8 mouse cellular contexts compared by ENCODE assay signal in the genomic region with DNA sequence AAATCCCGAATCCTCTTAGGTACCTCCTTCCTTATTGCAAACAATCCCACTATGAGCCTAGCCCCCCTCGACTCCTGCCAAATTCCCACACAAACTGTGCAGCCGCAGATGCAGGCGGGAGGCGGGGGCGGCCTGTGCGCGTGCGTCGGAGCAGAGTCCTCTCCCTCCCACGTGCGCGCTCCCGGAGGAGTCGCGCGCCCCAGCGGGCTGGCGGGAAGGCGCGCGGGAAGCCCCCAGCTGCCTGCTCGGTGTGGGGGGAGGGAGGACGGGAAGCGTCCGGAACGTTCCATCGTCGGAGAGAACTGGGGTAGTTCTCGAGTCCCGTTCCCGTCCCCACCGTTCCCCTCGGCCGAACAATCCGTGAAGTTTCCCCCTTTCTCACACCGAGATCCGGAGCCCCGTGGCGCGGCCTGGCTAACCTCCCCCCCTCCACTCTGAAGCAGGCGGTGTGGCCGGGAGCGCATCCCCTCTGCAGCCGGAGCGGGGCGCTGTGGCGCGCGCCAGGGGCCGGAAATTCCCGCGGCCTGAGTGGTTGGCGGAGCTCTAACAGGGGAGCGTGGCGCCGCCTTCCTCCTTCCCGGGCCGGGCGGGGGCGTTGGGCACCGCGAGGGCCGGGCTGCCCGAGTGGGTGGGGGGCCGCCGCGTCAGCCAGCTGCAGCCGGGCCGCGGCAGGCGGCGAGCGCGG. TPM values are rescaled to one million over a fixed set of nuclear protein-coding genes. Genes with fewer than 3 reads are reported as not detected.
DNase-seq lines count a peak whose midpoint lies in the region; ATAC-seq and TF ChIP-seq lines count a peak whose summit lies in the region.

No protein-coding gene starts in this region.

- peak; percentile 84 for DNase-seq in 3T3-L1 (ENCODE audit: low read depth, low spot score)
- peak; percentile 96 to 99 for DNase-seq in adrenal gland, postnatal 4 days (ENCODE audit: low spot score in 2 of 2)
- DNase-seq in embryonic facial prominence, embryonic 14.5 days (ENCODE audit: low spot score) = peak; percentile 98
- peak; percentile 98 for DNase-seq in heart, adult 8-10 months (ENCODE audit: low spot score)
- peak; percentile 98 for DNase-seq in kidney, adult 9 months
- peak; percentile 97 for DNase-seq in limb, embryonic 14.5 days (ENCODE audit: low spot score)
- peak; percentile 98 for DNase-seq in midbrain, postnatal 0 days (ENCODE audit: low spot score)
- peak; percentile 89 to 92 for DNase-seq in spleen, postnatal 14 days (ENCODE audit: low spot score in 2 of 2)

- H3K9me3 ChIP-seq in embryonic facial prominence, embryonic 14.5 days (ENCODE audit: control insufficient read depth, low read length) = no peaks in the 10 kb centered on the region
- no peaks in the 10 kb centered on the region for H3K9me3 ChIP-seq in limb, embryonic 14.5 days (ENCODE audit: control insufficient read depth, low read length)
- H3K9me3 ChIP-seq in midbrain, postnatal 0 days (ENCODE audit: low read length) = no peaks in the 10 kb centered on the region

- H3K4me1 ChIP-seq in embryonic facial prominence, embryonic 14.5 days (ENCODE audit: control insufficient read depth, insufficient read depth, low read length) = peaks cover 13% of the 10 kb centered on the region
- peaks cover 11% of the 10 kb centered on the region for H3K4me1 ChIP-seq in limb, embryonic 14.5 days (ENCODE audit: control insufficient read depth, insufficient read depth, low read length)
- H3K4me1 ChIP-seq in midbrain, postnatal 0 days (ENCODE audit: insufficient read depth, low read length) = peaks cover 7% of the 10 kb centered on the region; the same call in 1 of the 2 replicates

- peaks cover 18% of the 10 kb centered on the region for H3K36me3 ChIP-seq in embryonic facial prominence, embryonic 14.5 days (ENCODE audit: control insufficient read depth, insufficient read depth, low read length)
- peaks cover 15% of the 10 kb centered on the region; the same call in 1 of the 2 replicates for H3K36me3 ChIP-seq in limb, embryonic 14.5 days (ENCODE audit: control insufficient read depth, insufficient read depth, low read length)
- no peaks in the 10 kb centered on the region for H3K36me3 ChIP-seq in midbrain, postnatal 0 days (ENCODE audit: insufficient read depth, low read length)

- H3K27me3 ChIP-seq in embryonic facial prominence, embryonic 14.5 days (replicated peaks; ENCODE audit: control insufficient read depth, insufficient read depth, low read length) = no peaks in the 10 kb centered on the region
- H3K27me3 ChIP-seq in limb, embryonic 14.5 days (ENCODE audit: control insufficient read depth, insufficient read depth, low read length) = no peaks in the 10 kb centered on the region
- H3K27me3 ChIP-seq in midbrain, postnatal 0 days (ENCODE audit: insufficient read depth, low read length) = no peaks in the 10 kb centered on the region

- peak; percentile 33; the same call in 1 of the 2 replicates for TF ChIP-seq POLR2A in limb, embryonic 14.5 days (IDR thresholded peaks at IDR 0.05; ENCODE audit: borderline replicate concordance, extremely low read depth, insufficient read depth, insufficient read length)

- WGBS in embryonic facial prominence, embryonic 14.5 days = 0% methylated on average over 31 of the region's 75 CpGs
- WGBS in limb, embryonic 14.5 days = 0% methylated on average over 24 of the region's 75 CpGs
- WGBS in midbrain, postnatal 0 days = under 1% methylated on average over 43 of the region's 75 CpGs

- peak; percentile 83 for TF ChIP-seq CTCF in midbrain, postnatal 0 days (IDR thresholded peaks at IDR 0.05)

- peak overlapping the region; percentile 91 for H3K4me2 ChIP-seq in embryonic facial prominence, embryonic 14.5 days (ENCODE audit: low read depth, low read length)
- H3K4me2 ChIP-seq in limb, embryonic 14.5 days (replicated peaks; ENCODE audit: low read depth, low read length, severe bottlenecking) = peak overlapping the region; percentile 92
- H3K4me2 ChIP-seq in midbrain, postnatal 0 days (ENCODE audit: low read depth, low read length, poor library complexity, severe bottlenecking) = peak overlapping the region; percentile 81

- H3K27ac ChIP-seq in embryonic facial prominence, embryonic 14.5 days (replicated peaks; ENCODE audit: low read depth, low read length) = peak overlapping the region; percentile 98
- peak overlapping the region; percentile 97 for H3K27ac ChIP-seq in limb, embryonic 14.5 days (replicated peaks; ENCODE audit: low read depth, low read length)
- H3K27ac ChIP-seq in midbrain, postnatal 0 days (ENCODE audit: low read depth, low read length) = peak overlapping the region; percentile 93

- peak overlapping the region; percentile 89 for H3K9ac ChIP-seq in embryonic facial prominence, embryonic 14.5 days (ENCODE audit: low read depth, low read length)
- peak overlapping the region; percentile 78 for H3K9ac ChIP-seq in limb, embryonic 14.5 days (ENCODE audit: low read depth, low read length, severe bottlenecking)
- peak overlapping the region; percentile 90 for H3K9ac ChIP-seq in midbrain, postnatal 0 days (replicated peaks; ENCODE audit: low read length, poor library complexity, severe bottlenecking)

- ATAC-seq in embryonic facial prominence, embryonic 14.5 days (ENCODE audit: low read depth) = peak; percentile 96
- peak; percentile 92 for ATAC-seq in limb, embryonic 14.5 days (ENCODE audit: low FRiP score, low read depth)
- peak; percentile 96 for ATAC-seq in midbrain, postnatal 0 days (ENCODE audit: low FRiP score)

- H3K4me3 ChIP-seq in embryonic facial prominence, embryonic 14.5 days (ENCODE audit: low read depth, low read length) = peak overlapping the region; percentile 85
- H3K4me3 ChIP-seq in limb, embryonic 14.5 days (replicated peaks; ENCODE audit: low read length) = peak overlapping the region; percentile 60
- peak overlapping the region; percentile 56 for H3K4me3 ChIP-seq in midbrain, postnatal 0 days (ENCODE audit: low read depth, low read length)

RNA-seq across cellular contexts. Expression of a gene that starts 15.4 kb away (rescaled TPM):
- total RNA-seq in adrenal gland, postnatal 4 days (2021) = 10 to 100 TPM; 37.8 to 39.9 TPM
- 20.7 and 23.9 TPM in 2 replicates for polyA plus RNA-seq in embryonic facial prominence, embryonic 14.5 days (2014; fragmentation: Nextera tagmentation; extraction: Ambion mirVana)
- 10 to 100 TPM; 17.2 to 23.8 (median 19.1) TPM for total RNA-seq in heart, adult 8-10 months (2022)
- polyA plus RNA-seq in limb, embryonic 14.5 days (2012; rRNA removed) = 21.9 and 22.0 TPM in 2 replicates
- 19.9 and 24.5 TPM in 2 replicates for polyA plus RNA-seq in limb, embryonic 14.5 days (2014; fragmentation: Nextera tagmentation; extraction: Ambion mirVana)
- 55.7 and 67.7 TPM in 2 replicates for total RNA-seq in midbrain, postnatal 0 days (2014; rRNA removed)
- 34.3 and 39.2 TPM in 2 replicates for polyA plus RNA-seq in midbrain, postnatal 0 days (2015; fragmentation: Nextera tagmentation; extraction: Ambion mirVana)

Comparison
In these comparisons a context has a peak if more than half of its experiments do, and no peak if none do; other contexts are left out.
1. Peak in every context shown above with its lines: DNase-seq, ATAC-seq, H3K4me3 ChIP-seq and H3K27ac ChIP-seq.